In the genomic region with DNA sequence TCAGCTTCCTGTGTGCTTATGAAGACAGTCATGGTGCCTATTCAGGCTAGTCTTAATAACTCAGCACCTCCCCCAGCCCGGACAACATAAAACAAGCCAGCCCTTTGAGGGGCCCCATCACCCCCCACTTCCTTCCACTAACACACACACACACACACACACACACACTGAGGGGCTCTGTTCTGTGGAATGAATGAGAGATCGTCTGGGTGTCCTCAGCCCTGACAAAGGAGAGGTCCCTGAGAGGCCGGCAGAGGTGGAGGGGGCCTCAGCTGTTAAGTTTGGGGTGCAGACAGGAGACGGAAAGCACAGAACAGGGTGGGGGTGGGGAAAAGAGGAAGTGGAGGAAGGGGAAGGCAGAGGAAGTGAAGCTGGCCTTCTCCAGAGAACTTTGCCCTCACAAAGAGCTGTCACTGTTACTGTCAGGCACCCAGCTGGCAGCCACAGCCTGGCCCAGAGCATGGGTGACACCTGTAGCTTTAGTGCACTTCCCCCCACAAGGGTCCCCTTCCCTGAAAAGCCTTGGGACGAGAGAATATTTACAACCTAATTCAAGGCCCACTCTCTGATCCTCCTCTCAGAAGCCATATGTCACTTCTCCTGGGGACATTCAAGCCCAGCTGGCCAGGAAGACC, we compare ENCODE assay signal across 8 mouse cellular contexts. TPM values are rescaled to one million over a fixed set of nuclear protein-coding genes. Genes with fewer than 3 reads are reported as not detected.
DNase-seq lines count a peak whose midpoint lies in the region; ATAC-seq lines count a peak whose summit lies in the region.

No protein-coding gene starts in this region.

- DNase-seq in adipocyte (ENCODE audit: low spot score): peak; percentile 54
- DNase-seq in heart, postnatal 10 days: peak; percentile 40 to 60
- DNase-seq in limb, embryonic 11.5 days (ENCODE audit: low spot score): no peak
- peak; percentile 82 for DNase-seq in thymus, postnatal 25 days
- DNase-seq in urinary bladder, postnatal 14 days (ENCODE audit: low spot score): no peak

- H3K9me3 ChIP-seq in limb, embryonic 11.5 days (ENCODE audit: control insufficient read depth, low read length): no peaks in the 10 kb centered on the region
- no peaks in the 10 kb centered on the region for H3K9me3 ChIP-seq in midbrain, embryonic 16.5 days (replicated peaks; ENCODE audit: control insufficient read depth, low read length, poor library complexity, severe bottlenecking)

- H3K27ac ChIP-seq in limb, embryonic 11.5 days (replicated peaks; ENCODE audit: low read depth, low read length): peak overlapping the region; percentile 62
- peak overlapping the region; percentile 23 for H3K27ac ChIP-seq in midbrain, embryonic 16.5 days (ENCODE audit: low read length)

- H3K4me3 ChIP-seq in limb, embryonic 11.5 days (ENCODE audit: low read depth, low read length): no peak overlapping the region
- no peak overlapping the region for H3K4me3 ChIP-seq in midbrain, embryonic 16.5 days (ENCODE audit: low read depth, low read length)

- peaks cover 32% of the 10 kb centered on the region for H3K4me1 ChIP-seq in limb, embryonic 11.5 days (ENCODE audit: control insufficient read depth, insufficient read depth, low read length)
- H3K4me1 ChIP-seq in midbrain, embryonic 16.5 days (ENCODE audit: control insufficient read depth, insufficient read depth, low read length): peaks cover 23% of the 10 kb centered on the region

- 0 out of 2 replicates have a peak overlapping the region, but pooled peaks have one; percentile 8 for H3K9ac ChIP-seq in limb, embryonic 11.5 days (ENCODE audit: low read length)
- H3K9ac ChIP-seq in midbrain, embryonic 16.5 days (ENCODE audit: low read depth, low read length): no peak overlapping the region

- intact Hi-C loops in heart, postnatal 10 days (cut with DNase I): loop anchor here (2.0 kb wide), 1 partner anchor 18 kb away; no protein-coding TSS in a partner anchor

- peak; percentile 13 for ATAC-seq in CD4-positive, CD25-positive, alpha-beta regulatory T cell, adult 4 months
- no peak for ATAC-seq in limb, embryonic 11.5 days (ENCODE audit: insufficient number of reproducible peaks, low FRiP score, low TSS enrichment, low read depth)
- ATAC-seq in midbrain, embryonic 16.5 days: no peak
- no peak for ATAC-seq in activated CD4-positive, CD25-positive, alpha-beta regulatory T cell, adult 4 months

- 22% methylated on average over 5 of the region's 5 CpGs for WGBS in limb, embryonic 11.5 days
- WGBS in midbrain, embryonic 16.5 days: 43% methylated on average over 5 of the region's 5 CpGs

- H3K27me3 ChIP-seq in limb, embryonic 11.5 days (ENCODE audit: control insufficient read depth, insufficient read depth, low read length): no peaks in the 10 kb centered on the region
- H3K27me3 ChIP-seq in midbrain, embryonic 16.5 days (ENCODE audit: control insufficient read depth, insufficient read depth, low read depth, low read length): no peaks in the 10 kb centered on the region

- no peak overlapping the region for H3K4me2 ChIP-seq in limb, embryonic 11.5 days (ENCODE audit: low read depth, severe bottlenecking)
- H3K4me2 ChIP-seq in midbrain, embryonic 16.5 days (ENCODE audit: low read length): no peak overlapping the region

- peaks cover 17% of the 10 kb centered on the region for H3K36me3 ChIP-seq in limb, embryonic 11.5 days (ENCODE audit: control insufficient read depth, insufficient read depth, low read length)
- H3K36me3 ChIP-seq in midbrain, embryonic 16.5 days (ENCODE audit: control insufficient read depth, insufficient read depth, low read length): peaks cover 11% of the 10 kb centered on the region

RNA-seq across cellular contexts. Expression of gene Actb, which starts 2.5 kb away (rescaled TPM):
- over 10,000 TPM; 21,144 to 46,167 TPM for polyA plus RNA-seq in CD4-positive, CD25-positive, alpha-beta regulatory T cell, adult 4 months (2017; shearing (Covaris generic))
- 1,000 to 10,000 TPM; 1,831 to 2,004 TPM for total RNA-seq in heart, postnatal 10 days (2021)
- 16,455 and 16,911 TPM in 2 replicates for polyA plus RNA-seq in limb, embryonic 11.5 days (2014; fragmentation: Nextera tagmentation; extraction: Ambion mirVana)
- polyA plus RNA-seq in midbrain, embryonic 16.5 days (2015; fragmentation: Nextera tagmentation; extraction: Ambion mirVana): 13,967 and 14,266 TPM in 2 replicates
- polyA plus RNA-seq in activated CD4-positive, CD25-positive, alpha-beta regulatory T cell, adult 4 months (2017; shearing (Covaris generic)): over 10,000 TPM; 26,186 to 54,151 TPM

RNA-seq across cellular contexts. Expression of gene Fbxl18, which starts 13.8 kb away (rescaled TPM):
- 1 to 10 TPM; 3.9 to 8.6 TPM for polyA plus RNA-seq in CD4-positive, CD25-positive, alpha-beta regulatory T cell, adult 4 months (2017; shearing (Covaris generic))
- total RNA-seq in heart, postnatal 10 days (2021): 1 to 10 TPM; 8.8 to 9.2 TPM
- polyA plus RNA-seq in limb, embryonic 11.5 days (2014; fragmentation: Nextera tagmentation; extraction: Ambion mirVana): 10.2 and 11.1 TPM in 2 replicates
- polyA plus RNA-seq in midbrain, embryonic 16.5 days (2015; fragmentation: Nextera tagmentation; extraction: Ambion mirVana): 29.9 and 35.1 TPM in 2 replicates
- 10 to 100 TPM in 1 of 2 experiments, 1 to 10 TPM in 1; 2.1 to 13.9 TPM for polyA plus RNA-seq in activated CD4-positive, CD25-positive, alpha-beta regulatory T cell, adult 4 months (2017; shearing (Covaris generic))

RNA-seq across cellular contexts. Expression of gene Fscn1, which starts 51.1 kb away (rescaled TPM):
- polyA plus RNA-seq in CD4-positive, CD25-positive, alpha-beta regulatory T cell, adult 4 months (2017; shearing (Covaris generic)): under 1 TPM; 0.36 to 0.58 TPM
- total RNA-seq in heart, postnatal 10 days (2021): 100 to 1,000 TPM; 103 to 132 TPM
- polyA plus RNA-seq in limb, embryonic 11.5 days (2014; fragmentation: Nextera tagmentation; extraction: Ambion mirVana): 678 and 708 TPM in 2 replicates
- 493 and 557 TPM in 2 replicates for polyA plus RNA-seq in midbrain, embryonic 16.5 days (2015; fragmentation: Nextera tagmentation; extraction: Ambion mirVana)
- polyA plus RNA-seq in activated CD4-positive, CD25-positive, alpha-beta regulatory T cell, adult 4 months (2017; shearing (Covaris generic)): under 1 TPM; 0.26 to 0.42 TPM

Comparison
In these comparisons a context has a peak if more than half of its experiments do, and no peak if none do; other contexts are left out.
1. DNase-seq: peak in adipocyte (single experiment), heart, postnatal 10 days (2 of 2) and thymus, postnatal 25 days (single experiment); none in limb, embryonic 11.5 days (single experiment) and urinary bladder, postnatal 14 days (single experiment).
2. RNA of gene Fscn1, which starts 51.1 kb away (polyA plus RNA-seq): 678 to 708 TPM in limb, embryonic 11.5 days and 493 to 557 TPM in midbrain, embryonic 16.5 days; 0.36 to 0.58 TPM in CD4-positive, CD25-positive, alpha-beta regulatory T cell, adult 4 months and 0.26 to 0.42 TPM in activated CD4-positive, CD25-positive, alpha-beta regulatory T cell, adult 4 months; every median in the first group is over 100 times any median in the second.